Mouse (Mus musculus) neural tube, postnatal 0 days (tissue): ENCODE measurements around the gene Mybphl. TPM values are rescaled to one million over a fixed set of nuclear protein-coding genes. Genes with fewer than 3 reads are reported as not detected.

Source experiments
- polyA plus RNA-seq: library from polyadenylated mRNA; unstranded; fragments of >200 nt; fragmentation: Nextera tagmentation; extraction: Ambion mirVana; gene quantifications from 2 replicates; pipeline ENCODE4 v1.2.1, GENCODE M21; 2015

The Mybphl gene
- 0.15 and 0.18 TPM in 2 replicates for polyA plus RNA-seq

DNA sequence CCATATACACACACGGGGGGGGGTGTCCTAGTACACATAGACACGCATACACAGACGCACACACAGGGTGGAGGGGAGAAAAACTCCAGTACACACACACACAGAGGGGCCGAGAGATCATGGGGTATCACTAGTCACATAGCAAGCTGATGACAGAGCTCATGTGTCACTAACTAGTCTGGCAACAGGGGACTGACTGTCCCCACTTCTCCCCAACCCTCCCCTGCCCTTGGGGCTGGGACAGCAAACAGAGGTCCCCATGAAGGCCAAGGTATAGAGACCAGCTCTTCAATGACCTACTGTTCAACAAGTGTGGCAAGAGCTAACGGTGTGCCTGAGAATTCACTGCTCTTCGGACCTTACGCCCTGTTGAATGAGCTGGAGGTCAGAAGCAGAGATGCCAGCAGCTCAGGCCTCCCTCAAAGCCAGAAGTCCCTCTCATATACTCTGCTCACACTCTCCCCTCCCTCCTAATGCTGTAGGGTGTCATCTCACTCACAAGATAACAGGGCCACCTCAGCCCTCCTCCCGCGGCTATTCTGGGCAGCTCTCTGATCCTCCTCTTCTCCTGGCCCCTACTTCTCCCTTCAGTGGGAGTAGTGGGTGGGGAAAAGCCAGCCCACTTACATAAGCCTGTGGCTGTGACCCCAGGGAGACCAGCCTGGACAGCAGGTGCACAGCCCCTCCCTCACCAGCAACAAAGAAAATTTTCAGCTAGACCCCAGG lies at the start of gene Mybphl:
Mybphl (plus strand) TSS at position 642 of the 726 bp plus-strand sequence.

GRCm38 (mm10) chr3:108383485-108384354 lies 19.0 kb downstream of the Mybphl start, which contains the start of gene Psrc1:
Gene Psrc1, plus strand, starts transcription at chr3:108383839.

DNA sequence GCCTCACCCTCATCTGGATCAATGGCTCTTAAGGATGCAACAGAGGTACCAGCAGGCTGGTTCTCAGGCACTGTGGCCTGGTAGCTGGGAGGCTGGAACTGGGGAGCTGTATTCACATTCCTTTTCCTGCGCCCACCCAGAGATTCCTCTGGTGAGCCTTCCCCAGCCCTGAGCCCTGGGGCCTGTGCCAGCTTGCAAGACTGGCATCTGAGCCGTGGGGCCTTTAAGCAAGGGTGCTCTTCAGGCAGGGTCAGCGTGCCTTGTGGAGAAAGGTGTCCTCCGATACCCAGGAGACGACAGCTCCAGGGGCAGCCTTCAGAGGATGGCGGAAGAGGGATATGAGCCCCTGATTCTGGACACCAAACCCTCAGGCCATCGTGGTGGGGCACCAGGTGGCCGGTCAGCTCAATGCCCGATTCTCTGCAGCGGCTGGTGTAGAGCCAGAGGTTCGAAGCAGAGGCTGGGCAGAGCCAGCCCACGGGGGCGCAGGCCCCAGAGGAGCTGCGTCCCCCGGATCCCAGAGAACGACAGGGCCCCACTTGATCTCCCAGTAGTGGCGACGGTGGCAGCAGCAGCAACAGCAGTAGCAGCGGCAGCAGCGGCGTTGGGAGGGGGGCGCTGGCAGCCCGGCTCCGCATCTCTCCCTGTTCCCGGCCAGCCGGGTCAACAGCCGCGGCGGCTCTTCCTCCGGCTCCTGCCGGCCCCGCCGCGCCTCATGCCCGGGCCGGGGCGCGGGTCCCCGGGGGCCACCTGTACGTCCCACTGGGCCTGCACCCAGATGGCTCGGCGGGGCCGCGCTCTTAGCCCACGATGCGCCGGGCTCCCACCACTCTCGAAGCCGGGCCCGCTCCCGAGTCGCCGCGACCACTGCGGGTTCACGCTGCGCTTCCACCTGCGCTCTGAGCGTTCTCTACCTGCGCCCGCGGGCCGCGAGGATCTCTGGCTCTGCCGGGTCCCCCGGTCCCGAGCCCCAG lies 50.4 kb downstream of the Mybphl start, which contains the start of gene Celsr2:
Celsr2 (minus strand) TSS at position 696 of the 974 bp plus-strand sequence.

Other genes with a start within 250 kb of the Mybphl start
- 74.5 and 76.0 TPM in 2 replicates for gene Gnai3, start 218.8 kb upstream of the Mybphl start, polyA plus RNA-seq
- gene Gpr61, start 210.0 kb upstream of the Mybphl start, polyA plus RNA-seq = 8.6 TPM in 2 replicates
- gene Amigo1, start 178.6 kb upstream of the Mybphl start, polyA plus RNA-seq = 13.9 and 16.3 TPM in 2 replicates
- gene Cyb561d1, start 163.7 kb upstream of the Mybphl start, polyA plus RNA-seq = 2.4 and 2.7 TPM in 2 replicates
- gene Atxn7l2, start 154.0 kb upstream of the Mybphl start, polyA plus RNA-seq = 12.6 and 13.1 TPM in 2 replicates
- 0.45 and 0.62 TPM in 2 replicates for gene Sypl2, start 138.3 kb upstream of the Mybphl start, polyA plus RNA-seq
- 236 and 243 TPM in 2 replicates for gene Psma5, start 108.0 kb upstream of the Mybphl start, polyA plus RNA-seq
- gene Sort1, start 80.8 kb upstream of the Mybphl start, polyA plus RNA-seq = 13.1 and 15.4 TPM in 2 replicates
- gene Psrc1, start 18.9 kb downstream of the Mybphl start, polyA plus RNA-seq = 4.7 and 5.3 TPM in 2 replicates
- 36.1 and 38.5 TPM in 2 replicates for gene Celsr2, start 50.6 kb downstream of the Mybphl start, polyA plus RNA-seq
- gene Sars, start 80.3 kb downstream of the Mybphl start, polyA plus RNA-seq = 198 and 209 TPM in 2 replicates
- gene 1700013F07Rik, start 169.2 kb downstream of the Mybphl start, polyA plus RNA-seq = 1.1 and 1.8 TPM in 2 replicates
- 21.6 TPM in 2 replicates for gene 5330417C22Rik, start 171.6 kb downstream of the Mybphl start, polyA plus RNA-seq
- gene Tmem167b, start 197.6 kb downstream of the Mybphl start, polyA plus RNA-seq = 33.4 and 36.0 TPM in 2 replicates
- gene Taf13, start 206.8 kb downstream of the Mybphl start, polyA plus RNA-seq = 36.2 and 41.1 TPM in 2 replicates
- 61.6 and 66.7 TPM in 2 replicates for gene Wdr47, start 226.4 kb downstream of the Mybphl start, polyA plus RNA-seq